Mouse (Mus musculus): ENCODE data around the gene Rcc2. TPM values are rescaled to one million over a fixed set of nuclear protein-coding genes. Genes with fewer than 3 reads are reported as not detected.
A peak's percentile ranks its signal among the peaks of the same experiment; 100 is the strongest.

Gene Rcc2
- 17.0 and 21.1 TPM in 2 replicates for polyA plus RNA-seq (2015; fragmentation: Nextera tagmentation; extraction: Ambion mirVana)

GRCm38 (mm10) chr4:140700269-140701018, at the start of gene Rcc2:
TSS of gene Rcc2 (plus strand) at chr4:140700541.
- 8% methylated on average over 20 of the region's 20 CpGs for whole genome bisulfite sequencing
- Histone ChIP-seq H3K27ac (ENCODE audit: low read length) (peak within 1 kb of the TSS; percentile 87), H3K4me2 (replicated peaks; ENCODE audit: low read depth, low read length) (peak within 1 kb of the TSS; percentile 79), H3K27me3 (replicated peaks; ENCODE audit: insufficient read depth, low read length) (no peaks in the 10 kb centered on the region), H3K9ac (replicated peaks; ENCODE audit: low read depth) (peak within 1 kb of the TSS; percentile 79; the same call in 1 of the 2 replicates), H3K4me1 (ENCODE audit: insufficient read depth, low read depth, low read length) (0 out of 2 replicates have a peak, but pooled peaks cover 5% of the 10 kb centered on the region), H3K9me3 (ENCODE audit: low read length) (no peaks in the 10 kb centered on the region), H3K4me3 (ENCODE audit: low read depth, low read length) (peak within 1 kb of the TSS; percentile 85), H3K36me3 (ENCODE audit: insufficient read depth, low read length) (no peaks in the 10 kb centered on the region)
- peak; percentile 55 for DNase-seq (ENCODE audit: low spot score)
- TF ChIP-seq EP300 (IDR thresholded peaks at IDR 0.05) = no peak
- no peak for TF ChIP-seq CTCF (IDR thresholded peaks at IDR 0.05)
- ATAC-seq = no peak

DNA sequence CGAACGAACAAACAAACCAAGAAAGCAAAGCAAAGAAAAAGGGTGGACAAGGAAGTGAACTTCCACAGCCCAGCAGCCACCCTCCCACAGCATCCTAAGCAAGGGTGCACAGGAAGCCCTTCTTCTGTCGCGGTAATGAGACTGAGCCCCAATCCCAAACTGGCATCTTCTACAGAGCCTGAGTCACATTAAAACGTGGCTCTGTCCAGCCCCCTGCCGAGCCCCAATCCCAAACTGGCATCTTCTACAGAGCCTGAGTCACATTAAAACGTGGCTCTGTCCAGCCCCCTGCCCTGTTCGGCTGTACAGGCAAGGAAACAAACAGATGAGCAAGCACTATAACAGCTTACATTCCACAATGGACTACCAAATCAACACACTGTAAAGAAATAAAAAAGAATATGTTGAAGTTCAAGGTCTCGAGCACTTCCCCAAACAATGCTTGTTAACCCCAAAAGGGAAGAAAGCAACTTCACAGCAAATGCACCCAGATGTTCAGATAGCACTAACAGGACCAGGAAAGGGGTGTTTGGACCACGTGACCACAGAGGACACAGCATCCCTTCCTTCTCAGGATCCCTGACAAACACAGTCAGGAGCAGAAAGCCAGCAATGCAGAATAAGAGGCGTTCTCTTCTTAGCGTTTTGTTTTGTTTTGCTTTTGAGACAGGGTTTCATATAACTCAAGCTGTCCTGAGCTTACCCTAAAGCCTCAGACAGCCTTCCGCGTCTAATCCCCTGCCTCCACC, 46.3 kb upstream of the Rcc2 start:
- no peak overlapping the region for H3K9ac ChIP-seq (replicated peaks; ENCODE audit: low read depth)
- 31% methylated on average over 14 of the region's 14 CpGs for WGBS
- no peak overlapping the region for H3K27ac ChIP-seq (ENCODE audit: low read length)
- H3K27me3 ChIP-seq (replicated peaks; ENCODE audit: insufficient read depth, low read length) = no peaks in the 10 kb centered on the region
- H3K4me1 ChIP-seq (ENCODE audit: insufficient read depth, low read depth, low read length) = peaks cover 10% of the 10 kb centered on the region; the same call in 1 of the 2 replicates
- no peak for TF ChIP-seq CTCF (IDR thresholded peaks at IDR 0.05)
- no peaks in the 10 kb centered on the region for H3K9me3 ChIP-seq (ENCODE audit: low read length)
- no peak for DNase-seq (ENCODE audit: low spot score)
- no peak overlapping the region for H3K4me2 ChIP-seq (replicated peaks; ENCODE audit: low read depth, low read length)
- H3K36me3 ChIP-seq (ENCODE audit: insufficient read depth, low read length) = no peaks in the 10 kb centered on the region
- no peak for ATAC-seq
- no peak overlapping the region for H3K4me3 ChIP-seq (ENCODE audit: low read depth, low read length)

DNA sequence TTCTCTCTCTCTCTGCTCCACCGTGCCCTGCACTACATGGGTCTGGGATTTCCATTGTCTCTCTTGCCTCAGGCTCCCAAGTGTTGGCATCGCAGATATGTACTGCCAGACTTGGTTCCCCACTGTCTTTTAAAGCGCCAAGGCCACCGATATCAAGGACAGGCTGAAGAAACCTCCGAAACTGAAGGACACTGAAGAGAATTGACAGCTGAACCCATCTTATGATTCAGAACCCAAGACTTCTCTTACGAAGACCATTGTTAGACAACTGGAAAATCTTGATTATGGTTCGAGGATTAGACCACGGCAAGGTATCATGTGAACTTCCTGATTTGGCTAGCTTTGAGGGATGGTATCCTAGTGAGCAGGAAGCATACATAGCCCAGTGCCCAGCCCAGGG, 45.5 kb upstream of the Rcc2 start:
- WGBS = 66% methylated on average over 8 of the region's 8 CpGs
- Histone ChIP-seq H3K4me1 (ENCODE audit: insufficient read depth, low read depth, low read length) (peaks cover 8% of the 10 kb centered on the region; the same call in 1 of the 2 replicates), H3K9me3 (ENCODE audit: low read length) (no peaks in the 10 kb centered on the region), H3K36me3 (ENCODE audit: insufficient read depth, low read length) (no peaks in the 10 kb centered on the region), H3K27me3 (replicated peaks; ENCODE audit: insufficient read depth, low read length) (no peaks in the 10 kb centered on the region), H3K4me3 (ENCODE audit: low read depth, low read length) (no peak overlapping the region), H3K4me2 (replicated peaks; ENCODE audit: low read depth, low read length) (no peak overlapping the region), H3K9ac (replicated peaks; ENCODE audit: low read depth) (no peak overlapping the region), H3K27ac (ENCODE audit: low read length) (no peak overlapping the region)
- DNase-seq (ENCODE audit: low spot score) (no peak), ATAC-seq (no peak)
- TF ChIP-seq CTCF (IDR thresholded peaks at IDR 0.05) = no peak
- TF ChIP-seq EP300 (IDR thresholded peaks at IDR 0.05) = no peak

DNA sequence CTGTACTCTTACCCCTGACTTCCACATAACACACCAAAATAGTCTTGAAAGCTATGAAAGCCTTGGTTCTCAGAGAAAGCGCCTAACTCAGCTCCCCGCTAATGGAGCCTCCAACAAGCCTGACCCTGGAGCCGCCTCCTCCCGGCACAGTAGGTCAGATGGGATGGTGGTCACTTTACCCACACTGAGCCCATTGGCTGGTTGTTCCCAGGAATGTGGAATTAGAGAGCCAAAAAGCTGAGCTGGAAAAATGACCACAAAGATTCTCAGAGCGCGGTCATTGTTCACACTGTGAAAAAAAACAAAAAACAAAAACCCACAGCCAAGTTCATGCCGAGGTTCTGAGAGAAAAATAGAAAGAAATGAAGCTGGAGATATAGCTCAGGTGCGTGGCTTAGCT, 43.8 kb upstream of the Rcc2 start:
- H3K9me3 ChIP-seq (ENCODE audit: low read length) = no peaks in the 10 kb centered on the region
- H3K27ac ChIP-seq (ENCODE audit: low read length) = no peak overlapping the region

DNA sequence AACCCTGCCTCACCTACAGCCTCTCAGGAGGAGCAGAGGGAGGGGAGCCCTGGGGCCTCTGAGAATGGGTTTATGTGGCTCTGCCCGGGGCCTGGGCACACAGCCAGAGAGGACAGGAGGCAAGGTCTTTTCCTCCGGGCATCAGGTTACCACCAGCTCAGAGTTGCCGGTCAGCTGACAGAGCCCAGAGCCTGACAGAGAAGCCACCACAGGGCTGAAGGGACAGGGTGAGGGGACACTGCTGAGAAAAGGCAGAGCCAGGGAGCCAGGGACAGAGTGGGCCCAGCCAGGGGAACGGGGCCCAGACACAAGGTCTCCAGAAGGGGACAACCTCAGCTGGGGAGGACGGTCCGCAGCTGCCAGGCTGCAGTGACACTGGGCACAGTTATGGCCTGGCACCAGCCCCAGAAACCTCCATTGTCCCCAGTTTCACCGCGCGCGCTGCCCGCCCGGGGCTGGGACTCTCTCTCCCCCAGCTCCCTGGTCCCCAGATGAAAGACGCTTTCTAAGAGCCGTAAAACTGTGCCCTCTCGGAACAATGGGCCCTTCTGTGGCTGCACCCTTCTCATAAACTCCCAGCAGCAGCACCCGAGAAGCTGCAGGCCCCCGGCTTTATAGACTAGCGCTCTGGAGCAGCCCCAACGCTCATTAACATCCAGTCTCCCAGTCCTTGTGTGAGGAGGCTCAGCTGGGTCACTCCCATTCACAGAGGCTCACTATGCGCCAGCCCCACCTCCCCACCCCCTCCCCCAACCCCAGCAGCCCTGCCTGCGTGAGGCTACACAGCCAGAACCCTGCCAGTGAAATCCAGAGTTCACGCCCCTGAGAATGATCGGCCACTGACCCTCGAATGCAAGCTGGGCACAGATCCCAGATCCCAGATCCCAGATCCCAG, 42.4 kb upstream of the Rcc2 start:
- Histone ChIP-seq H3K36me3 (ENCODE audit: insufficient read depth, low read length) (no peaks in the 10 kb centered on the region), H3K4me2 (replicated peaks; ENCODE audit: low read depth, low read length) (peak overlapping the region; percentile 40), H3K4me3 (ENCODE audit: low read depth, low read length) (no peak overlapping the region), H3K27ac (ENCODE audit: low read length) (peak overlapping the region; percentile 64), H3K9me3 (ENCODE audit: low read length) (no peaks in the 10 kb centered on the region), H3K9ac (replicated peaks; ENCODE audit: low read depth) (peak overlapping the region; percentile 29; the same call in 1 of the 2 replicates), H3K27me3 (replicated peaks; ENCODE audit: insufficient read depth, low read length) (no peaks in the 10 kb centered on the region), H3K4me1 (ENCODE audit: insufficient read depth, low read depth, low read length) (peaks cover 24% of the 10 kb centered on the region)
- peak; percentile 56 for ATAC-seq
- 18% methylated on average over 24 of the region's 24 CpGs for WGBS
- DNase-seq (ENCODE audit: low spot score) = peak; percentile 60
- no peak for TF ChIP-seq CTCF (IDR thresholded peaks at IDR 0.05)
- no peak for TF ChIP-seq EP300 (IDR thresholded peaks at IDR 0.05)

More for the DNA sequence above, 43.8 kb upstream of the Rcc2 start:
- DNase-seq (ENCODE audit: low spot score) = no peak
- H3K4me2 ChIP-seq (replicated peaks; ENCODE audit: low read depth, low read length) = no peak overlapping the region
- H3K4me3 ChIP-seq (ENCODE audit: low read depth, low read length) = no peak overlapping the region
- WGBS = 74% methylated on average over 8 of the region's 8 CpGs
- H3K36me3 ChIP-seq (ENCODE audit: insufficient read depth, low read length) = no peaks in the 10 kb centered on the region
- H3K27me3 ChIP-seq (replicated peaks; ENCODE audit: insufficient read depth, low read length) = no peaks in the 10 kb centered on the region
- TF ChIP-seq CTCF (IDR thresholded peaks at IDR 0.05) (no peak), EP300 (IDR thresholded peaks at IDR 0.05) (no peak)
- no peak for ATAC-seq
- H3K9ac ChIP-seq (replicated peaks; ENCODE audit: low read depth) = no peak overlapping the region
- H3K4me1 ChIP-seq (ENCODE audit: insufficient read depth, low read depth, low read length) = peaks cover 10% of the 10 kb centered on the region; the same call in 1 of the 2 replicates
